Mouse (Mus musculus) heart, embryonic 13.5 days (tissue): Measurements from ENCODE around the gene Ppib. TPM values are rescaled to one million over a fixed set of nuclear protein-coding genes. Genes with fewer than 3 reads are reported as not detected.

Experiments
- ATAC-seq: fragments of 200-750 bp; cut with Nextera tagmentation; 2 replicates; pipeline ENCODE4 v1.8.0; 2017; ENCODE audit warnings: moderate TSS enrichment; ENCODE audit not compliant: insufficient number of reproducible peaks, low FRiP score, low TSS enrichment; ENCODE audit errors: extremely low read depth
- H3K27ac ChIP-seq: fragments of 300-500 bp; sonication (generic); replicated peaks from 2 replicates; pipeline ENCODE4 v1.5.1; 2015; ENCODE audit warnings: moderate library complexity, mild to moderate bottlenecking, inconsistent platforms
- H3K27me3 ChIP-seq: fragments of 300-500 bp; sonication (generic); replicated peaks from 2 replicates; pipeline ENCODE4 v1.6.1; 2015; ENCODE audit warnings: mild to moderate bottlenecking, inconsistent platforms
- H3K36me3 ChIP-seq: fragments of 300-500 bp; sonication (generic); 2 replicates; pipeline ENCODE4 v1.6.1; 2015; ENCODE audit warnings: mild to moderate bottlenecking, inconsistent platforms
- H3K4me1 ChIP-seq: fragments of 300-500 bp; sonication (generic); 2 replicates; pipeline ENCODE4 v1.6.1; 2015; ENCODE audit warnings: inconsistent platforms
- H3K4me2 ChIP-seq: fragments of 300-500 bp; sonication (generic); 2 replicates; pipeline ENCODE4 v1.6.1; 2015; ENCODE audit warnings: inconsistent platforms, mild to moderate bottlenecking, moderate library complexity
- H3K4me3 ChIP-seq: fragments of 300-500 bp; sonication (generic); 2 replicates; pipeline ENCODE4 v1.5.1; 2015; ENCODE audit warnings: moderate library complexity, mild to moderate bottlenecking, inconsistent platforms
- H3K9ac ChIP-seq: fragments of 300-500 bp; sonication (generic); 2 replicates; pipeline ENCODE4 v1.6.1; 2015; ENCODE audit warnings: inconsistent platforms, mild to moderate bottlenecking, moderate library complexity
- H3K9me3 ChIP-seq: fragments of 300-500 bp; sonication (generic); 2 replicates; pipeline ENCODE4 v1.6.1; 2016; ENCODE audit warnings: inconsistent platforms
- WGBS: fragments of 180-500 bp; shearing (Covaris S2); methylation state at CpG from one replicate; pipeline ENCODE4 v1.1.7; 2015; ENCODE audit warnings: mixed read lengths; 5-methylcytosine and 5-hydroxymethylcytosine counted together
- polyA plus RNA-seq: library from polyadenylated mRNA; unstranded; fragments of >200 nt; fragmentation: Nextera tagmentation; extraction: Ambion mirVana; gene quantifications from 2 replicates; pipeline ENCODE4 v1.2.1, GENCODE M21; 2015

The Ppib gene
- polyA plus RNA-seq, 1 experiment from 2014 or later = 372 TPM

GRCm38 (mm10) chr9:66078072-66078471, 18.1 kb downstream of the Ppib start:
- Histone ChIP-seq H3K9ac (0 out of 2 replicates have a peak overlapping the region, but pooled peaks have one; percentile 45), H3K9me3 (0 out of 2 replicates have a peak, but pooled peaks cover 5% of the 10 kb centered on the region), H3K4me3 (peak overlapping the region; percentile 17), H3K27ac (peak overlapping the region; percentile 34; the same call in 1 of the 2 replicates), H3K4me2 (peak overlapping the region; percentile 57), H3K4me1 (peaks cover 21% of the 10 kb centered on the region), H3K27me3 (no peaks in the 10 kb centered on the region), H3K36me3 (no peaks in the 10 kb centered on the region)
- no peak for ATAC-seq
- 60% methylated on average over 3 of the region's 3 CpGs for WGBS

- 0 out of 2 replicates have a peak, but pooled peaks cover 5% of the 10 kb centered on the region for H3K9me3 ChIP-seq
- WGBS = 5% methylated on average over 14 of the region's 14 CpGs
- peak overlapping the region; percentile 17 for H3K4me3 ChIP-seq
- H3K9ac ChIP-seq = peak overlapping the region; percentile 45; the same call in 1 of the 2 replicates
- H3K4me1 ChIP-seq = peaks cover 21% of the 10 kb centered on the region
- H3K4me2 ChIP-seq = peak overlapping the region; percentile 57
- no peaks in the 10 kb centered on the region for H3K36me3 ChIP-seq
- peak overlapping the region; percentile 34; the same call in 1 of the 2 replicates for H3K27ac ChIP-seq
- no peaks in the 10 kb centered on the region for H3K27me3 ChIP-seq
- ATAC-seq = no peak
These were observed 18.5 kb downstream of the Ppib start for GRCm38 (mm10) chr9:66078493-66078892.

DNA sequence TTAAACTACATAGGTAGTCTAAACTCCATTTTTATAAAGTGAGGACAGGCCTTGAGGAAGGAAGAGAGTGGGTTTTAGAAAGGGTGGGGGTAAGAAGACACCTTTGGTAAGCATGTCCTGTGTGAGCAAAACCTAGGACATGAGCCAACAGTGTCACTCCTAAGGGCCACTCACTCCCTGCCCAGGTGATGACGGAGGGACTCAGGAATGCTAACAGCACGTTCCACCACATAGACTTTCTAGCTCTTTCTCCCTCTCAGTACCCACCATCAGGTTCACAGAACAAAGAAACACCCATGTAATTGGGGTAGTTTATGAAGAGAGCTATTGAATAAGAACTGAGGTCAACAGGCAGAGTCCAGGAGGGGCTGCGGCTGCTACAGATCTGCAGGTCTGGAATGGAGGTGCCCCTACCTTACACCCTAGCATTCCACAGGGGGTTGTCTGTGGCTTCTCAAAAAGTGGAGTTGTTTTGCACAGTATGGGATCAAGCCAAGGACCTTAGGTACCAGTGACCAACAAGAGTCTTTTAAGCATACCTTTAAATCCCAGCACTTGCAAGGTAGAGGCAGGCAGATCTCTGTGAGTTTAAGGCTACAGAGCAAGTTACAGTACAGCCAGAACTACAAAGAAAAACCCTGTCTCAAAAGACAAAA, 20.9 kb downstream of the Ppib start:
- Histone ChIP-seq H3K4me1 (peaks cover 21% of the 10 kb centered on the region), H3K27me3 (no peaks in the 10 kb centered on the region), H3K9me3 (no peaks in the 10 kb centered on the region), H3K4me3 (no peak overlapping the region), H3K9ac (no peak overlapping the region), H3K4me2 (no peak overlapping the region), H3K36me3 (peaks cover under 1% of the 10 kb centered on the region), H3K27ac (no peak overlapping the region)
- no peak for ATAC-seq
- 64% methylated on average over 3 of the region's 3 CpGs for WGBS

DNA sequence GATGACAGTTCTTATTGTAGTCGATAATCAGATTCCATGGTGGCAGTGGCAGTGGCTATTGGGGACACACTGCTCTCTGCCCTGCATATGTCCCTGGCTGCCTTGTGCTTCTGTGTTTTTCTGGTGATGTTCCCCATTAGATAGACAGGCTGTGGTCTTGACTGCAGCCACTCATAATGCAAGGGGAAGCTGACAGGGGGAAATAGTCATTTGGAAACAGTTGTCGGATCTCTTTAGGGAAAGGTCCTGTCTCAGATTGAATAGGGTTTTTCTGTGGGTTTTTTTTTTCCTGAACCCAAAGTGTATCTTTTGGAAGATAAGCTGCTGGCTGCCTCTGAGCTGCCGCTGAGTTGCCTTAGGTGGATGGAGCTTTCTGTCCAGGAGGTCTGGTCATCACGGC, 22.0 kb downstream of the Ppib start:
- Histone ChIP-seq H3K4me2 (no peak overlapping the region), H3K27me3 (no peaks in the 10 kb centered on the region), H3K36me3 (peaks cover 11% of the 10 kb centered on the region), H3K4me3 (no peak overlapping the region), H3K27ac (no peak overlapping the region), H3K4me1 (peaks cover 21% of the 10 kb centered on the region), H3K9ac (no peak overlapping the region), H3K9me3 (no peaks in the 10 kb centered on the region)
- 60% methylated on average over 4 of the region's 4 CpGs for WGBS
- no peak for ATAC-seq

DNA sequence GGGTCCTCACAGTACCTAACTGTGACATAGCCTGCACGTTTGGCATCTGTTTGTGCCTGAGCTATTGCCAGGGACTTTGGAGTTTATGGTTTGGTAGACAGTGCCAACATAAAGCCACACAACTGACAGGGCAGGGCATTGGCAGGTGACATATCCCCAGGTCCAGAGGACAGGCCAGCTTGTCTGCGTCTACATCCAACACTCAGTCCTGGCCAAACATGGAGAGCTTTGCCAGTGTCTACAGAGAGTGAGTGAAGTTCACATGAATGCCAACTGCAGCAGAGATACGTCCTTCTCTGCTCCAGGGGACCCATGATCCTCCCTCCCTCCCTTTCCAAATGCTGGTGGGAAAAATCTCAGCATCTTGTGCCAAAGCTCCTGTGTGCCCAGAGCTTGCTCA, 24.1 kb downstream of the Ppib start:
- H3K9ac ChIP-seq = no peak overlapping the region
- H3K4me2 ChIP-seq = no peak overlapping the region
- no peak overlapping the region for H3K27ac ChIP-seq
- no peaks in the 10 kb centered on the region for H3K9me3 ChIP-seq
- peaks cover 33% of the 10 kb centered on the region for H3K36me3 ChIP-seq
- H3K4me1 ChIP-seq = peaks cover 10% of the 10 kb centered on the region; the same call in 1 of the 2 replicates
- WGBS = 90% methylated on average over 3 of the region's 3 CpGs
- ATAC-seq = no peak
- H3K4me3 ChIP-seq = no peak overlapping the region
- H3K27me3 ChIP-seq = no peaks in the 10 kb centered on the region

- peaks cover 7% of the 10 kb centered on the region for H3K4me1 ChIP-seq
- H3K4me2 ChIP-seq = no peak overlapping the region
- H3K27ac ChIP-seq = no peak overlapping the region
- WGBS = 89% methylated on average over 7 of the region's 7 CpGs
- peaks cover 60% of the 10 kb centered on the region for H3K36me3 ChIP-seq
- no peak overlapping the region for H3K4me3 ChIP-seq
- ATAC-seq = no peak
- no peaks in the 10 kb centered on the region for H3K27me3 ChIP-seq
- H3K9ac ChIP-seq = no peak overlapping the region
- H3K9me3 ChIP-seq = no peaks in the 10 kb centered on the region
These were observed 27.0 kb downstream of the Ppib start for GRCm38 (mm10) chr9:66087062-66087461.

GRCm38 (mm10) chr9:66088411-66088810, 28.4 kb downstream of the Ppib start:
- Histone ChIP-seq H3K9me3 (no peaks in the 10 kb centered on the region), H3K4me2 (no peak overlapping the region), H3K36me3 (peaks cover 74% of the 10 kb centered on the region), H3K9ac (no peak overlapping the region), H3K4me3 (no peak overlapping the region), H3K4me1 (peaks cover 21% of the 10 kb centered on the region), H3K27ac (no peak overlapping the region), H3K27me3 (no peaks in the 10 kb centered on the region)
- 41% methylated on average over 4 of the region's 4 CpGs for WGBS
- ATAC-seq = no peak

- 80% methylated on average over 13 of the region's 13 CpGs for WGBS
- Histone ChIP-seq H3K36me3 (peaks cover 97% of the 10 kb centered on the region), H3K9ac (no peak overlapping the region), H3K9me3 (no peaks in the 10 kb centered on the region), H3K27ac (no peak overlapping the region), H3K27me3 (no peaks in the 10 kb centered on the region), H3K4me3 (no peak overlapping the region), H3K4me1 (peaks cover 21% of the 10 kb centered on the region), H3K4me2 (no peak overlapping the region)
- ATAC-seq = no peak
These were observed 30.7 kb downstream of the Ppib start for GRCm38 (mm10) chr9:66090593-66091244.

DNA sequence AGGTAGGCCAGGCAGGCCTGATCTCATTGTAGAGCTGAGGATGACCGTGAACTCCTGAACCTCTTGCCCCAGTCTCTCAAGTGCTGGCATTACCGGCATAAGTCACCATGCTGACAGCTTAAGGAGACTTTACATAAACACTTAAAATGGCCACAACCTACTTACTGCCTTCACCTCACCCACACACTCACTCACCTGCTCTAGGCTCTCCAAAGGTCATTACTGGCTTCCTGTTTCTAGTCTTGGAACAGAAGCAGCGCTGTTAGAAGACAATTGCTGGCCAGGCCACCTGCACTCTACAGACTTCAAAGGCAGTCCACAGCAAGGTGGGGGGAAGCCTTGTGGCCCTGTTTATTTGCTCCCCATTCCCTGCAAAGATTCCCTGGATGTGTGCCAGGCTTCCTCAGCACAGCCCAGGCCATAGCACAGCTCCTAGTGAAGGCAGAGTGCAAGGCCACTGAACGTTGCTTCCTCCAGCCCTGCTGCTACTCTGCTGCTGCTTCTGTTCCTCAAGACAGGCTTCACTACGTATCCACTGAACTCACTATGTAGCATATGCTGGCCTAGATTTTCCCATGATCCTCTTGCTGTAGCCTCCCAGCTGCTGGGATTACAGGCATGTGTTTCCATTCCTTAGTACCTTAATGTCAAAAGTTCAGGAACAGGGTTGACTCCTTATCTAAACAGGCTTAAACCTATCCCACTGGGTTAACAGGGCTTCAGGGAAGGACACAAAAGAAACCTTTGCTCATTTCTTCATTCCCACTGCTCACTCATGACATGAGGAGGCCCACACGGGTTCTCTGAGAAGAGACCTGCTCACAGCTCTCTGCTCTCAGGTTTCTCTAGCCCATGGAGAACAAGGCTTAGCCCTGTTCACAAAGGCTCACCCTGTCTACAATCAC, 31.6 kb downstream of the Ppib start:
- ATAC-seq = no peak
- Histone ChIP-seq H3K27me3 (no peaks in the 10 kb centered on the region), H3K27ac (0 out of 2 replicates have a peak overlapping the region, but pooled peaks have one; percentile 26), H3K36me3 (peaks cover 98% of the 10 kb centered on the region), H3K4me3 (no peak overlapping the region), H3K9me3 (no peaks in the 10 kb centered on the region), H3K4me1 (peaks cover 21% of the 10 kb centered on the region), H3K4me2 (no peak overlapping the region), H3K9ac (no peak overlapping the region)
- WGBS = 63% methylated on average over 6 of the region's 6 CpGs

DNA sequence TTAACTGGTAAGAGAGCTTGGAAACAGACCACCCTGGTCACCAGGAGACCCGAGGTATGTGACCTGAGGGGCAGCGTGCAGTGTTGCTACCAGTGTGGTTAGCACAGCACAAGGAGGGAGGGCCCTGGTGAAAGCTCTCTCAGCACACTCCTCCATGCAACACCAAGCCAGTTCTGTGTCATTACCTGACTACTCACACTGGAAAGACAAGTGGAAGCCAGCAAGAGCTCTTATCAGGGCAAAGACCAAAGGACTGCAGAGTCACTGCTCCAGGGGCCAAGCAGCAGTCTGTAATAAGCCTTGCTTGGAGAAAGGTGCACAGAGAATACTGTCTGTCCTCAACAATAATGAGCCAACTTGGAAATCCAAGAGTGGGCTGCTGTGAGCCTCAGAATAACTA, 32.6 kb downstream of the Ppib start:
- peaks cover 98% of the 10 kb centered on the region for H3K36me3 ChIP-seq
- H3K9me3 ChIP-seq = no peaks in the 10 kb centered on the region
- H3K4me3 ChIP-seq = no peak overlapping the region
- no peak for ATAC-seq
- no peak overlapping the region for H3K9ac ChIP-seq
- peaks cover 21% of the 10 kb centered on the region for H3K4me1 ChIP-seq
- 57% methylated on average over 2 of the region's 2 CpGs for WGBS
- no peaks in the 10 kb centered on the region for H3K27me3 ChIP-seq
- H3K4me2 ChIP-seq = no peak overlapping the region
- H3K27ac ChIP-seq = 0 out of 2 replicates have a peak overlapping the region, but pooled peaks have one; percentile 26

- no peak overlapping the region for H3K9ac ChIP-seq
- peaks cover 89% of the 10 kb centered on the region for H3K36me3 ChIP-seq
- H3K27me3 ChIP-seq = no peaks in the 10 kb centered on the region
- no peak overlapping the region for H3K4me3 ChIP-seq
- 85% methylated on average over 8 of the region's 8 CpGs for WGBS
- no peaks in the 10 kb centered on the region for H3K4me1 ChIP-seq
- no peak for ATAC-seq
- H3K27ac ChIP-seq = no peak overlapping the region
- H3K4me2 ChIP-seq = no peak overlapping the region
- H3K9me3 ChIP-seq = no peaks in the 10 kb centered on the region
These were observed 41.6 kb downstream of the Ppib start for GRCm38 (mm10) chr9:66101577-66101976.
